Mouse (Mus musculus): ENCODE measurements around the gene Eef1b2. TPM values are rescaled to one million over a fixed set of nuclear protein-coding genes. Genes with fewer than 3 reads are reported as not detected.

Eef1b2 gene
- polyA plus RNA-seq, 1 experiment: 602 TPM

- Histone ChIP-seq H3K27me3 (ENCODE audit: control insufficient read depth, insufficient read depth, low read length) (no peaks in the 10 kb centered on the region), H3K4me1 (replicated peaks; ENCODE audit: control insufficient read depth, insufficient read depth, low read length) (no peaks in the 10 kb centered on the region), H3K36me3 (ENCODE audit: control insufficient read depth, insufficient read depth, low read length) (no peaks in the 10 kb centered on the region), H3K27ac (ENCODE audit: control insufficient read depth, insufficient read depth, low read length) (no peak overlapping the region), H3K4me3 (ENCODE audit: control insufficient read depth, insufficient read depth, low read length) (no peak overlapping the region)
- TF ChIP-seq POLR2A (IDR thresholded peaks at IDR 0.05; ENCODE audit: control insufficient read depth, extremely low read depth, insufficient read depth, low read length, poor library complexity) (no peak), CTCF (IDR thresholded peaks at IDR 0.05; ENCODE audit: borderline replicate concordance, control insufficient read depth, extremely low read depth, insufficient read depth, low read length, poor library complexity) (no peak)
- WGBS: 89% methylated on average over 3 of the region's 3 CpGs
- DNase-seq: no peak
These were observed 11.9 kb downstream of the Eef1b2 start for GRCm38 (mm10) chr1:63188536-63188935.

- WGBS: 91% methylated on average over 8 of the region's 8 CpGs
- Histone ChIP-seq H3K27ac (ENCODE audit: control insufficient read depth, insufficient read depth, low read length) (no peak overlapping the region), H3K27me3 (ENCODE audit: control insufficient read depth, insufficient read depth, low read length) (no peaks in the 10 kb centered on the region), H3K36me3 (ENCODE audit: control insufficient read depth, insufficient read depth, low read length) (no peaks in the 10 kb centered on the region), H3K4me3 (ENCODE audit: control insufficient read depth, insufficient read depth, low read length) (no peak overlapping the region), H3K4me1 (replicated peaks; ENCODE audit: control insufficient read depth, insufficient read depth, low read length) (no peaks in the 10 kb centered on the region)
- no peak for DNase-seq
- TF ChIP-seq CTCF (IDR thresholded peaks at IDR 0.05; ENCODE audit: borderline replicate concordance, control insufficient read depth, extremely low read depth, insufficient read depth, low read length, poor library complexity): no peak
- no peak for TF ChIP-seq POLR2A (IDR thresholded peaks at IDR 0.05; ENCODE audit: control insufficient read depth, extremely low read depth, insufficient read depth, low read length, poor library complexity)
These were observed 14.2 kb downstream of the Eef1b2 start for GRCm38 (mm10) chr1:63190851-63191250.

DNA sequence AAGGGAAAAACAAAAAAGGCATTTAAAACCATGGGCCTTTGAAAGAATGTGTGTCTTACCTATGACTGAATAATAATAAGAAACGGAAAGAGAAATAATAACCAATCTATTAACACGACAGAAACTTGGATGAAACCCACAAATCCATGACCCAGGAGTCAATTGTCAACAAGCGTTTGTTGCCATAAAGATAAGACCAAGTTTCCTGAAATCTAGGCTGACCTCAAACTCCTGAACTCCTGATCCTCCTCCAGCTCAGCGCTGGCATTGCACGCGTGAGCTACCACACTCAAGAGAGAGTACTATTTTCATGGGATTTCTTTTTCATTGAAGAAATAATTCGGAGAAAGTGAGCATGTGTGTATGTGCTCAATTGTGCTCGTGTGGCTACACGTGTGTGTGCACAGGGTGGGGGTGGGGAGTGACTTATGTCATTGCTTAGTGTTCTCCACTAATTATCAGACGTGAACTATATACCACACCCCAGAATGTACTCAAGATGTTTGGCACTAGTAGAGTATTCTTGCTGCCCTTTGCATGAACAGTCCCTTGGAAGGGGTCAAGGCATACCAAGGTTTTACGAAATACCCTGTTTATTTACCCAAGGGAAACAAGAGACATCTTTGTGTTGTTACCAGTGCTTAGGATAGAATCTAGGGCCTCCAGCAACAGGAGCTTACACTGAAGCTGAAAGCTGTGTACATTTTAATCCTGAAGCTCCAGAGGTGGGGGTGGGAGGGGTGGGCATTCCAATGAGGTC lies 15.9 kb downstream of the Eef1b2 start:
- Histone ChIP-seq H3K27me3 (ENCODE audit: control insufficient read depth, insufficient read depth, low read length) (no peaks in the 10 kb centered on the region), H3K4me3 (ENCODE audit: control insufficient read depth, insufficient read depth, low read length) (no peak overlapping the region), H3K36me3 (ENCODE audit: control insufficient read depth, insufficient read depth, low read length) (no peaks in the 10 kb centered on the region), H3K4me1 (replicated peaks; ENCODE audit: control insufficient read depth, insufficient read depth, low read length) (no peaks in the 10 kb centered on the region), H3K27ac (ENCODE audit: control insufficient read depth, insufficient read depth, low read length) (no peak overlapping the region)
- WGBS: 91% methylated on average over 11 of the region's 11 CpGs
- no peak for DNase-seq
- TF ChIP-seq POLR2A (IDR thresholded peaks at IDR 0.05; ENCODE audit: control insufficient read depth, extremely low read depth, insufficient read depth, low read length, poor library complexity) (no peak), CTCF (IDR thresholded peaks at IDR 0.05; ENCODE audit: borderline replicate concordance, control insufficient read depth, extremely low read depth, insufficient read depth, low read length, poor library complexity) (no peak)

GRCm38 (mm10) chr1:63195848-63196512 lies 19.4 kb downstream of the Eef1b2 start:
- Histone ChIP-seq H3K4me1 (replicated peaks; ENCODE audit: control insufficient read depth, insufficient read depth, low read length) (no peaks in the 10 kb centered on the region), H3K27ac (ENCODE audit: control insufficient read depth, insufficient read depth, low read length) (no peak overlapping the region), H3K27me3 (ENCODE audit: control insufficient read depth, insufficient read depth, low read length) (no peaks in the 10 kb centered on the region), H3K36me3 (ENCODE audit: control insufficient read depth, insufficient read depth, low read length) (no peaks in the 10 kb centered on the region), H3K4me3 (ENCODE audit: control insufficient read depth, insufficient read depth, low read length) (no peak overlapping the region)
- DNase-seq: no peak
- TF ChIP-seq CTCF (IDR thresholded peaks at IDR 0.05; ENCODE audit: borderline replicate concordance, control insufficient read depth, extremely low read depth, insufficient read depth, low read length, poor library complexity) (no peak), POLR2A (IDR thresholded peaks at IDR 0.05; ENCODE audit: control insufficient read depth, extremely low read depth, insufficient read depth, low read length, poor library complexity) (no peak)
- WGBS: 45% methylated on average over 5 of the region's 5 CpGs

- H3K27ac ChIP-seq (ENCODE audit: control insufficient read depth, insufficient read depth, low read length): no peak overlapping the region
- WGBS: 86% methylated on average over 6 of the region's 6 CpGs
- no peaks in the 10 kb centered on the region for H3K4me1 ChIP-seq (replicated peaks; ENCODE audit: control insufficient read depth, insufficient read depth, low read length)
- H3K36me3 ChIP-seq (ENCODE audit: control insufficient read depth, insufficient read depth, low read length): no peaks in the 10 kb centered on the region
- no peaks in the 10 kb centered on the region for H3K27me3 ChIP-seq (ENCODE audit: control insufficient read depth, insufficient read depth, low read length)
- no peak overlapping the region for H3K4me3 ChIP-seq (ENCODE audit: control insufficient read depth, insufficient read depth, low read length)
- DNase-seq: no peak
- TF ChIP-seq POLR2A (IDR thresholded peaks at IDR 0.05; ENCODE audit: control insufficient read depth, extremely low read depth, insufficient read depth, low read length, poor library complexity): no peak
- TF ChIP-seq CTCF (IDR thresholded peaks at IDR 0.05; ENCODE audit: borderline replicate concordance, control insufficient read depth, extremely low read depth, insufficient read depth, low read length, poor library complexity): no peak
These were observed 22.8 kb downstream of the Eef1b2 start for GRCm38 (mm10) chr1:63199387-63199786.

DNA sequence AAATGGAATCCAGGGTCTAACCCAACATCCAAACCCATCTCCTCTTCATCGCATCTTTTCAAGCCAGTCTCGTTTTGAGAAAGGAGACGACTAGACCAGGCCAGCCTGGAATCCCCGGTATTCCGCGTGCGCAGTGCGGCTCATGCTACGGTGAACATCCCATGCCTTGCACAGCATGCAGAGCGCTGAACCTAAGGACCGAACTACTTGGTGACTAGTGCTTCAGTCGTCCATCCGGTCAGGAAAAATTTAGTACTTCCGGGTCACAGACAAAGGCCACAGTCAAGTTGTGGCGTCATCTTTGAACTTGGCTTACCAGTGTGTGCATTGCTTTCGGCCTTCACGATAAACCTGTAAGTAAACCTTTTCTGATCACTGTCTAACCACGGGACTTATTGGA lies 23.7 kb downstream of the Eef1b2 start:
- no peak overlapping the region for H3K27ac ChIP-seq (ENCODE audit: control insufficient read depth, insufficient read depth, low read length)
- TF ChIP-seq POLR2A (IDR thresholded peaks at IDR 0.05; ENCODE audit: control insufficient read depth, extremely low read depth, insufficient read depth, low read length, poor library complexity): no peak
- TF ChIP-seq CTCF (IDR thresholded peaks at IDR 0.05; ENCODE audit: borderline replicate concordance, control insufficient read depth, extremely low read depth, insufficient read depth, low read length, poor library complexity): no peak
- no peaks in the 10 kb centered on the region for H3K4me1 ChIP-seq (replicated peaks; ENCODE audit: control insufficient read depth, insufficient read depth, low read length)
- H3K36me3 ChIP-seq (ENCODE audit: control insufficient read depth, insufficient read depth, low read length): no peaks in the 10 kb centered on the region
- DNase-seq: no peak
- no peak overlapping the region for H3K4me3 ChIP-seq (ENCODE audit: control insufficient read depth, insufficient read depth, low read length)
- no peaks in the 10 kb centered on the region for H3K27me3 ChIP-seq (ENCODE audit: control insufficient read depth, insufficient read depth, low read length)
- 97% methylated on average over 18 of the region's 18 CpGs for WGBS
